Mouse (Mus musculus) small intestine, adult 2 months (tissue): ENCODE measurements around the gene Gm29427.

ENCODE experiments used
- CTCF ChIP-seq: fragments of 200-500 bp; IDR thresholded peaks from 2 replicates; pipeline ENCODE4 v1.5.1; 2012; ENCODE audit warnings: low read depth, mild to moderate bottlenecking, control low read depth, inconsistent platforms, low read length, moderate library complexity, mixed read lengths; ENCODE audit not compliant: insufficient replicate concordance, insufficient read length; ENCODE audit errors: extremely low read depth
- POLR2A ChIP-seq: fragments of 200-500 bp; IDR thresholded peaks from 2 replicates; pipeline ENCODE4 v1.6.1; 2012; ENCODE audit warnings: low read depth, mild to moderate bottlenecking, control low read depth, inconsistent platforms, low read length, moderate library complexity

- TF ChIP-seq CTCF: no peak
- TF ChIP-seq POLR2A: no peak
These were observed 15.5 kb downstream of the Gm29427 start for GRCm38 (mm10) chr1:130699937-130700633.
